Mouse (Mus musculus) limb, embryonic 14.5 days (tissue): ENCODE results near the gene Sp140. TPM values are rescaled to one million over a fixed set of nuclear protein-coding genes. Genes with fewer than 3 reads are reported as not detected.
"Not testable (repeated sequence)": the region's sequence is repeated elsewhere in the genome, so short reads cannot be mapped to it uniquely, and the experiment has no call there.

ENCODE experiments used
- ATAC-seq: fragments of 200-750 bp; cut with Nextera tagmentation; 2 replicates; pipeline ENCODE4 v1.8.0; 2017; ENCODE audit warnings: low read depth, moderate number of reproducible peaks, moderate TSS enrichment; ENCODE audit not compliant: low FRiP score
- DNase-seq: peaks from one replicate; pipeline ENCODE4 v3.0.0-alpha.2; 2015; ENCODE audit warnings: low spot score
- H3K27ac ChIP-seq: fragments of 300-500 bp; sonication (generic); replicated peaks from 2 replicates; pipeline ENCODE4 v1.5.1; 2014; ENCODE audit warnings: low read depth, mild to moderate bottlenecking, low read length, moderate library complexity, mixed read lengths
- H3K27me3 ChIP-seq: fragments of 300-500 bp; sonication (generic); 2 replicates; pipeline ENCODE4 v1.6.1; 2014; ENCODE audit warnings: low read length, mixed read lengths; ENCODE audit not compliant: control insufficient read depth, insufficient read depth
- H3K36me3 ChIP-seq: fragments of 300-500 bp; sonication (generic); 2 replicates; pipeline ENCODE4 v1.6.1; 2014; ENCODE audit warnings: mild to moderate bottlenecking, low read length, moderate library complexity, mixed read lengths; ENCODE audit not compliant: control insufficient read depth, insufficient read depth
- H3K4me1 ChIP-seq: fragments of 300-500 bp; sonication (generic); 2 replicates; pipeline ENCODE4 v1.6.1; 2014; ENCODE audit warnings: antibody characterized with exemption, low read length, mixed read lengths; ENCODE audit not compliant: control insufficient read depth, insufficient read depth
- H3K4me2 ChIP-seq: fragments of 300-500 bp; sonication (generic); replicated peaks from 2 replicates; pipeline ENCODE4 v1.6.1; 2014; ENCODE audit warnings: low read depth, mild to moderate bottlenecking, low read length, moderate library complexity; ENCODE audit not compliant: severe bottlenecking
- H3K4me3 ChIP-seq: fragments of 300-500 bp; sonication (generic); replicated peaks from 2 replicates; pipeline ENCODE4 v1.5.1; 2014; ENCODE audit warnings: low read length
- H3K9ac ChIP-seq: fragments of 300-500 bp; sonication (generic); 2 replicates; pipeline ENCODE4 v1.6.1; 2014; ENCODE audit warnings: mild to moderate bottlenecking, low read depth, low read length, moderate library complexity; ENCODE audit not compliant: severe bottlenecking
- H3K9me3 ChIP-seq: fragments of 300-500 bp; sonication (generic); 2 replicates; pipeline ENCODE4 v1.6.1; 2016; ENCODE audit warnings: low read length; ENCODE audit not compliant: control insufficient read depth
- WGBS: fragments of 180-500 bp; shearing (Covaris S2); extraction: QIAGEN DNeasy Blood & Tissue Kit; methylation state at CpG from one replicate; pipeline ENCODE4 v1.1.7; 2014; 5-methylcytosine and 5-hydroxymethylcytosine counted together
- polyA plus RNA-seq, 2 experiments: library from polyadenylated mRNA; depleted of rRNA in 1 of 2; stranded (reverse) in 1 of 2; unstranded in 1 of 2; fragments of >200 nt; fragmentation: Nextera tagmentation in 1 of 2; extraction: Ambion mirVana in 1 of 2; gene quantifications; 2 replicates each; pipeline versions ENCODE4 v1.2.1 to v1.2.3; 2012 to 2014

Sp140 gene
- polyA plus RNA-seq, 2 experiments: 0.94 to 1.4 TPM

GRCm38 (mm10) chr1:85615096-85615495 lies 14.9 kb downstream of the Sp140 start:
- not testable (repeated sequence) for H3K4me2 ChIP-seq, H3K27ac ChIP-seq, H3K4me1 ChIP-seq, H3K9ac ChIP-seq, H3K4me3 ChIP-seq, ATAC-seq, H3K9me3 ChIP-seq, DNase-seq, H3K36me3 ChIP-seq, H3K27me3 ChIP-seq
- WGBS: 90% methylated on average over 3 of the region's 3 CpGs

GRCm38 (mm10) chr1:85615819-85616218 lies 15.6 kb downstream of the Sp140 start:
- H3K9me3 ChIP-seq, H3K36me3 ChIP-seq, H3K27me3 ChIP-seq, H3K9ac ChIP-seq, H3K4me3 ChIP-seq, DNase-seq, H3K4me1 ChIP-seq, H3K27ac ChIP-seq, H3K4me2 ChIP-seq, ATAC-seq: not testable (repeated sequence)
- WGBS: 62% methylated on average over 3 of the region's 3 CpGs

GRCm38 (mm10) chr1:85617161-85617560 lies 17.0 kb downstream of the Sp140 start:
- H3K4me3 ChIP-seq, ATAC-seq, H3K36me3 ChIP-seq, H3K9ac ChIP-seq, DNase-seq, H3K4me1 ChIP-seq, H3K4me2 ChIP-seq, H3K27me3 ChIP-seq, H3K9me3 ChIP-seq, H3K27ac ChIP-seq: not testable (repeated sequence)
- WGBS: 61% methylated on average over 4 of the region's 5 CpGs

GRCm38 (mm10) chr1:85618689-85619088 lies 18.5 kb downstream of the Sp140 start:
- H3K36me3 ChIP-seq, H3K27ac ChIP-seq, H3K4me3 ChIP-seq, H3K9me3 ChIP-seq, DNase-seq, H3K4me2 ChIP-seq, H3K27me3 ChIP-seq, H3K9ac ChIP-seq, ATAC-seq, H3K4me1 ChIP-seq: not testable (repeated sequence)
- 50% methylated on average over 1 of the region's 1 CpGs for WGBS

- H3K27ac ChIP-seq, DNase-seq, H3K9me3 ChIP-seq, H3K4me1 ChIP-seq, ATAC-seq, H3K9ac ChIP-seq, H3K36me3 ChIP-seq, H3K4me2 ChIP-seq, H3K4me3 ChIP-seq, H3K27me3 ChIP-seq: not testable (repeated sequence)
- 60% methylated on average over 3 of the region's 3 CpGs for whole genome bisulfite sequencing
Observed at GRCm38 (mm10) chr1:85636936-85637335, 36.8 kb downstream of the Sp140 start.

- not testable (repeated sequence) for H3K36me3 ChIP-seq, H3K27ac ChIP-seq, H3K9ac ChIP-seq, H3K4me2 ChIP-seq, H3K9me3 ChIP-seq, H3K4me3 ChIP-seq, H3K27me3 ChIP-seq, DNase-seq, ATAC-seq, H3K4me1 ChIP-seq
- 81% methylated on average over 4 of the region's 4 CpGs for WGBS
Observed at GRCm38 (mm10) chr1:85638144-85638543, 38.0 kb downstream of the Sp140 start.

- not testable (repeated sequence) for H3K36me3 ChIP-seq, H3K4me1 ChIP-seq, H3K9ac ChIP-seq, H3K27ac ChIP-seq, H3K27me3 ChIP-seq, ATAC-seq, H3K4me3 ChIP-seq, DNase-seq, H3K9me3 ChIP-seq, H3K4me2 ChIP-seq
- 74% methylated on average over 5 of the region's 6 CpGs for WGBS
Observed at GRCm38 (mm10) chr1:85649881-85650280, 49.7 kb downstream of the Sp140 start, which contains the start of gene Sp100. Gene Sp100 (plus strand): TSS chr1:85649988.

- not testable (repeated sequence) for H3K4me3 ChIP-seq, H3K36me3 ChIP-seq, DNase-seq, H3K4me2 ChIP-seq, H3K27me3 ChIP-seq, H3K27ac ChIP-seq, H3K9ac ChIP-seq, ATAC-seq, H3K4me1 ChIP-seq, H3K9me3 ChIP-seq
- 67% methylated on average over 3 of the region's 5 CpGs for WGBS
Observed at GRCm38 (mm10) chr1:85650524-85650923, 50.3 kb downstream of the Sp140 start.
